Mouse (Mus musculus) lung, embryonic 14.5 days (tissue): ENCODE results near the gene Ms4a18. TPM values are rescaled to one million over a fixed set of nuclear protein-coding genes. Genes with fewer than 3 reads are reported as not detected.
"Not testable (repeated sequence)": the region's sequence is repeated elsewhere in the genome, so short reads cannot be mapped to it uniquely, and the experiment has no call there.

Experiments
- ATAC-seq: fragments of 200-750 bp; cut with Nextera tagmentation; 2 replicates; pipeline ENCODE4 v1.8.0; 2017; ENCODE audit warnings: mild to moderate bottlenecking, moderate TSS enrichment, moderate library complexity; ENCODE audit not compliant: insufficient read depth
- DNase-seq: peaks from one replicate; pipeline ENCODE4 v3.0.0-alpha.2; 2015
- H3K27ac ChIP-seq: fragments of 300-500 bp; sonication (generic); 2 replicates; pipeline ENCODE4 v1.5.1; 2014; ENCODE audit warnings: low read depth, mild to moderate bottlenecking, moderate library complexity
- H3K27me3 ChIP-seq: fragments of 300-500 bp; sonication (generic); 2 replicates; pipeline ENCODE4 v1.6.1; 2014; ENCODE audit warnings: low read length, control low read depth; ENCODE audit not compliant: insufficient read depth
- H3K36me3 ChIP-seq: fragments of 300-500 bp; sonication (generic); 2 replicates; pipeline ENCODE4 v1.6.1; 2014; ENCODE audit warnings: control low read depth; ENCODE audit not compliant: insufficient read depth
- H3K4me1 ChIP-seq: fragments of 300-500 bp; sonication (generic); 2 replicates; pipeline ENCODE4 v1.6.1; 2014; ENCODE audit warnings: antibody characterized with exemption, control low read depth; ENCODE audit not compliant: insufficient read depth
- H3K4me2 ChIP-seq: fragments of 300-500 bp; sonication (generic); 2 replicates; pipeline ENCODE4 v1.6.1; 2014; ENCODE audit warnings: mild to moderate bottlenecking
- H3K4me3 ChIP-seq: fragments of 300-500 bp; sonication (generic); 2 replicates; pipeline ENCODE4 v1.5.1; 2014; ENCODE audit warnings: low read depth, low read length
- H3K9ac ChIP-seq: fragments of 300-500 bp; sonication (generic); 2 replicates; pipeline ENCODE4 v1.6.1; 2014
- H3K9me3 ChIP-seq: fragments of 300-500 bp; sonication (generic); 2 replicates; pipeline ENCODE4 v1.6.1; 2016; ENCODE audit warnings: low read depth, low read length, control low read depth
- CTCF ChIP-seq: IDR thresholded peaks from 2 replicates; pipeline ENCODE4 v1.5.1; 2016; ENCODE audit warnings: antibody characterized with exemption, low read depth
- WGBS: fragments of 180-500 bp; shearing (Covaris S2); extraction: QIAGEN DNeasy Blood & Tissue Kit; methylation state at CpG from one replicate; pipeline ENCODE4 v1.1.7; 2014; 5-methylcytosine and 5-hydroxymethylcytosine counted together
- polyA plus RNA-seq: library from polyadenylated mRNA; unstranded; fragments of >200 nt; fragmentation: Nextera tagmentation; extraction: Ambion mirVana; gene quantifications from 2 replicates; pipeline ENCODE4 v1.2.1, GENCODE M21; 2014

The Ms4a18 gene
- not detected in 2 replicates for polyA plus RNA-seq

GRCm38 (mm10) chr19:11017891-11018290, at the start of gene Ms4a18:
Gene Ms4a18, minus strand, starts transcription at chr19:11018031.
- no peak within 1 kb of the TSS for H3K4me2 ChIP-seq
- no peaks in the 10 kb centered on the region for H3K9me3 ChIP-seq
- 80% methylated on average over 3 of the region's 3 CpGs for WGBS
- H3K27ac ChIP-seq = no peak within 1 kb of the TSS
- H3K36me3 ChIP-seq = no peaks in the 10 kb centered on the region
- no peak for DNase-seq
- no peaks in the 10 kb centered on the region for H3K27me3 ChIP-seq
- no peak within 1 kb of the TSS for H3K4me3 ChIP-seq
- no peak for TF ChIP-seq CTCF
- ATAC-seq = no peak
- no peak within 1 kb of the TSS for H3K9ac ChIP-seq
- H3K4me1 ChIP-seq = no peaks in the 10 kb centered on the region

- no peak overlapping the region for H3K4me2 ChIP-seq
- no peak overlapping the region for H3K4me3 ChIP-seq
- DNase-seq (no peak), ATAC-seq (no peak)
- H3K36me3 ChIP-seq = no peaks in the 10 kb centered on the region
- no peak overlapping the region for H3K27ac ChIP-seq
- no peaks in the 10 kb centered on the region for H3K4me1 ChIP-seq
- H3K9ac ChIP-seq = no peak overlapping the region
- TF ChIP-seq CTCF = no peak
- WGBS = 72% methylated on average over 2 of the region's 2 CpGs
- H3K9me3 ChIP-seq = no peaks in the 10 kb centered on the region; the same call in 1 of the 2 replicates
- H3K27me3 ChIP-seq = no peaks in the 10 kb centered on the region
Observed at GRCm38 (mm10) chr19:11065202-11065875, 47.5 kb upstream of the Ms4a18 start.

- ATAC-seq = no peak
- Histone ChIP-seq H3K4me3 (no peak overlapping the region), H3K9ac (no peak overlapping the region), H3K27ac (no peak overlapping the region), H3K4me1 (no peaks in the 10 kb centered on the region), H3K4me2 (no peak overlapping the region), H3K36me3 (no peaks in the 10 kb centered on the region), H3K9me3 (no peaks in the 10 kb centered on the region; the same call in 1 of the 2 replicates), H3K27me3 (no peaks in the 10 kb centered on the region)
- 81% methylated on average over 1 of the region's 1 CpGs for WGBS
- no peak for TF ChIP-seq CTCF
- no peak for DNase-seq
Observed at GRCm38 (mm10) chr19:11060900-11061299, 43.1 kb upstream of the Ms4a18 start.

- ATAC-seq (no peak), DNase-seq (no peak)
- no peak overlapping the region for H3K27ac ChIP-seq
- H3K9ac ChIP-seq = no peak overlapping the region
- no peaks in the 10 kb centered on the region for H3K4me1 ChIP-seq
- H3K27me3 ChIP-seq = no peaks in the 10 kb centered on the region
- H3K4me2 ChIP-seq = no peak overlapping the region
- H3K4me3 ChIP-seq = no peak overlapping the region
- H3K36me3 ChIP-seq = no peaks in the 10 kb centered on the region
- no peak for TF ChIP-seq CTCF
- no peaks in the 10 kb centered on the region for H3K9me3 ChIP-seq
Observed at GRCm38 (mm10) chr19:11059967-11060366, 42.1 kb upstream of the Ms4a18 start.

- not testable (repeated sequence) for H3K36me3 ChIP-seq, H3K27ac ChIP-seq, H3K27me3 ChIP-seq, H3K4me2 ChIP-seq, DNase-seq, H3K9ac ChIP-seq, H3K9me3 ChIP-seq, H3K4me1 ChIP-seq, H3K4me3 ChIP-seq, ATAC-seq
- WGBS = 89% methylated on average over 1 of the region's 1 CpGs
Observed at GRCm38 (mm10) chr19:11055700-11056099, 37.9 kb upstream of the Ms4a18 start.

- WGBS = 66% methylated on average over 3 of the region's 3 CpGs
- no peak overlapping the region for H3K4me2 ChIP-seq
- H3K4me1 ChIP-seq = no peaks in the 10 kb centered on the region
- no peaks in the 10 kb centered on the region for H3K9me3 ChIP-seq
- no peaks in the 10 kb centered on the region for H3K36me3 ChIP-seq
- H3K27me3 ChIP-seq = no peaks in the 10 kb centered on the region
- TF ChIP-seq CTCF = no peak
- H3K27ac ChIP-seq = no peak overlapping the region
- H3K4me3 ChIP-seq = no peak overlapping the region
- no peak overlapping the region for H3K9ac ChIP-seq
- no peak for DNase-seq
- no peak for ATAC-seq
Observed at GRCm38 (mm10) chr19:11053277-11053676, 35.4 kb upstream of the Ms4a18 start.

GRCm38 (mm10) chr19:11052877-11053276, 35.0 kb upstream of the Ms4a18 start:
- no peak overlapping the region for H3K9ac ChIP-seq
- WGBS = 62% methylated on average over 5 of the region's 5 CpGs
- no peaks in the 10 kb centered on the region for H3K4me1 ChIP-seq
- no peaks in the 10 kb centered on the region for H3K36me3 ChIP-seq
- DNase-seq = no peak
- no peak for ATAC-seq
- no peak overlapping the region for H3K4me3 ChIP-seq
- no peaks in the 10 kb centered on the region for H3K9me3 ChIP-seq
- no peak for TF ChIP-seq CTCF
- no peak overlapping the region for H3K27ac ChIP-seq
- H3K4me2 ChIP-seq = no peak overlapping the region
- H3K27me3 ChIP-seq = no peaks in the 10 kb centered on the region
